Mouse (Mus musculus): ENCODE measurements around the gene Tbrg1. TPM values are rescaled to one million over a fixed set of nuclear protein-coding genes. Genes with fewer than 3 reads are reported as not detected.

Gene Tbrg1
- polyA plus RNA-seq (2021; fragmentation: Nextera tagmentation), result 69.4 and 73.3 TPM in 2 replicates
- long read RNA-seq, experiment 1, transcript Tbrg1-201 (9 exons, 1,984 nt), result major isoform, 128 of 156 reads
- long read RNA-seq, experiment 1, transcript Tbrg1-202 (3 exons, 823 nt), result minor isoform, 16 of 156 reads
- long read RNA-seq, experiment 1, partial matches to known transcripts, result 11 of 156 reads
- long read RNA-seq, experiment 1, other reads (novel, unspliced or antisense), result 1 of 156 reads
- long read RNA-seq, experiment 2, transcript Tbrg1-201 (9 exons, 1,984 nt), result major isoform, 311 of 331 reads
- long read RNA-seq, experiment 2, partial matches to known transcripts, result 3 of 331 reads
- long read RNA-seq, experiment 2, other reads (novel, unspliced or antisense), result 13 of 331 reads

DNA sequence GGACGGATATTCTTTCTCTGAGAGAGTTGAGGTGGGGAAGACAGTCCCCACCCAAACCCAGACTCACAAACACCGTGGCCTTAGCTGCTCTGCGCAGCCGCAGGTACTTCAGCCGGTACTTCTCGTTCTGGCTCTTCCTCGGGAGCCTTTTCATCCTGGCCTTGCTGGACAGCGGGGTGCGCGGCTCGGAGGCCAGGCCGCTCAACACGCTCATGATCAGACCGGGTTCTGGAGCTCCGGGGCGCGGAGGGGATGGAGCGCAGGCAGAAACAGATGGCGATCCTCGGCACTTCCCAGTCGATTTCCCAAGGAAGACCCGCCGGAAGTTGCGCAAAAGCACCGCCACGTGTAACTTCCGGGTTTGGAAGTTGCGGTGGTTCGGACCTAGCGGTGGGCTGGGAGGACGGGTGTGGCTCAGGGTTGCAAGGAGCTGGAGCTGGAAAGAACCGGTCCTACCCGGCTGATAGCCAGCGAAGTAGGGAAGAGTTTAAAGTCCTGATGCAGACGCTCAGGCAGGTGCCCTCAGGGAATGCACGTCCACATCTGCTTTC is at the start of gene Tbrg1:
Tbrg1 (minus strand) TSS at position 382 of the 551 bp plus-strand sequence.

DNA sequence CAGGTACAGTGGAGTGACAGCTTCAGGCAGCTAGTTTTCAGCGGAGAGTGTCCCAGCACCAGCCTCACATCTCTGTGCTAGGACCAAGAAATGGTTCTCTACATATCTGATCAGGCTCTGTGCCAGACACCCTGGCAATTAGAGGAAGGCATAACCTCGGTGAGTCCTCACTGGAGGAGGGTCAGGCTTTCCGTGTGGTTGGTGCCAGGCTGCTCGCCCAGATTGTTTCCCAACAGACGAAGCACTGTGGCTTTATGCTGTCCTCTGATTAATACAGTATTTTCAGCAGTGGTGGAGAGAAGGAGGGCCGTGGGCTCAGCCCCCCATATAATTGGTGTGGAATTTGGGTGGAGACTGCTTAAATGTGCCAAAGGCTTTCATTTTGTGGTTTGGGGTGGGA is 12.0 kb upstream of the Tbrg1 start, which contains the start of gene Panx3:
Panx3 (minus strand) TSS at position 121 of the 400 bp plus-strand sequence.

DNA sequence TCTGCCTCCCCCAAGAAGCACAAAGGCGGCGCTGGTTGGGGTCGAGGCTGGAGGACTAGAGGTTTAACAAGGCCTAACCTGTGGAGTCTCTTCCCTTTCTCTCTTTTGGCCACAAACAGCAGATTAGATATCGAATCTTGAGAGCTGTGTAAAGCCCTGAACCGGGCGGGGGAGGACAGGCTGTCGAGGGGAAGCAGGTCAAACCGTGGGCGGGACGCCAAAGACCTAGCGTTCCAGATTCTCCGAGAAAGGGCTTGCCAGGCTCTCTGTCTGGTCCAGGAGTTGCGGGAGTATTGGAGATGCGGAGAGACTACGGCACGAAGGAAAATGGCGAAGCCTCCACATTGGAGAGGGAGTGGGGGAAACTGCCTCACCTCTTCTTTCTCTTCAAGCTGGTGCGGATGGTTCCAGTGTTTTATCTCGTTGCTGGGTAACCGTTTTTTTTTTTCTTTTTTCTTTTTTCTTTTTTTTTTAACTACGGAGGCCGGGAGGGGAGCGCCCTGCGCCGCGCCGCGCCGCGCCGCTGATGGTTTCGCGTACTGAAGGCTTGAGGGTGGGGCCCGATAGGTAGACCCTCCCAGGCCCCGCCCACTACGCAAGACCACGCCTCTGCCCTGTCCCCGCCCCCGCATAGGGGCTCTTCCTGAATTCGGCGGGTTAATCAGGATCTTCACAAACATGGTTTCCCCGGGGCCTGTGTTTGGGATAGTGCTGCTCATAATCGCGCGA is 43.8 kb downstream of the Tbrg1 start, which contains the start of gene Spa17:
Spa17 (minus strand) TSS at position 541 of the 729 bp plus-strand sequence.

Other genes with a start within 250 kb of the Tbrg1 start
- 0.30 and 0.49 TPM in 2 replicates for gene Robo3, start 224.1 kb downstream of the Tbrg1 start, polyA plus RNA-seq (2021; fragmentation: Nextera tagmentation)
- gene Msantd2, start 168.0 kb downstream of the Tbrg1 start, polyA plus RNA-seq (2021; fragmentation: Nextera tagmentation), result 1.7 and 2.8 TPM in 2 replicates
- gene Esam, start 129.2 kb downstream of the Tbrg1 start, polyA plus RNA-seq (2021; fragmentation: Nextera tagmentation), result 17.9 and 24.5 TPM in 2 replicates
- 1.1 and 1.3 TPM in 2 replicates for gene Vsig2, start 118.1 kb downstream of the Tbrg1 start, polyA plus RNA-seq (2021; fragmentation: Nextera tagmentation)
- gene Nrgn, start 104.4 kb downstream of the Tbrg1 start, polyA plus RNA-seq (2021; fragmentation: Nextera tagmentation), result 108 and 127 TPM in 2 replicates
- 13.2 and 14.7 TPM in 2 replicates for gene Siae, start 101.6 kb downstream of the Tbrg1 start, polyA plus RNA-seq (2021; fragmentation: Nextera tagmentation)
- gene Spa17, start 43.6 kb downstream of the Tbrg1 start, polyA plus RNA-seq (2021; fragmentation: Nextera tagmentation), result 8.1 and 9.8 TPM in 2 replicates
- not detected in 2 replicates for gene Panx3, start 11.9 kb upstream of the Tbrg1 start, polyA plus RNA-seq (2021; fragmentation: Nextera tagmentation)
- not detected in 2 replicates for gene Olfr160, start 58.9 kb upstream of the Tbrg1 start, polyA plus RNA-seq (2021; fragmentation: Nextera tagmentation)
- not detected in 2 replicates for gene Olfr874, start 87.8 kb upstream of the Tbrg1 start, polyA plus RNA-seq (2021; fragmentation: Nextera tagmentation)
- gene Olfr875, start 114.5 kb upstream of the Tbrg1 start, polyA plus RNA-seq (2021; fragmentation: Nextera tagmentation), result not detected in 2 replicates
- not detected in 2 replicates for gene Olfr876, start 145.7 kb upstream of the Tbrg1 start, polyA plus RNA-seq (2021; fragmentation: Nextera tagmentation)
- gene Olfr877, start 197.0 kb upstream of the Tbrg1 start, polyA plus RNA-seq (2021; fragmentation: Nextera tagmentation), result not detected in 2 replicates
- gene Olfr145, start 239.4 kb upstream of the Tbrg1 start, polyA plus RNA-seq (2021; fragmentation: Nextera tagmentation), result not detected in 2 replicates